Mouse (Mus musculus): ENCODE results near the gene Atp2b2. TPM values are rescaled to one million over a fixed set of nuclear protein-coding genes. Genes with fewer than 3 reads are reported as not detected.

The Atp2b2 gene
- polyA plus RNA-seq, 1 experiment from 2014 or later: 37.9 TPM

DNA sequence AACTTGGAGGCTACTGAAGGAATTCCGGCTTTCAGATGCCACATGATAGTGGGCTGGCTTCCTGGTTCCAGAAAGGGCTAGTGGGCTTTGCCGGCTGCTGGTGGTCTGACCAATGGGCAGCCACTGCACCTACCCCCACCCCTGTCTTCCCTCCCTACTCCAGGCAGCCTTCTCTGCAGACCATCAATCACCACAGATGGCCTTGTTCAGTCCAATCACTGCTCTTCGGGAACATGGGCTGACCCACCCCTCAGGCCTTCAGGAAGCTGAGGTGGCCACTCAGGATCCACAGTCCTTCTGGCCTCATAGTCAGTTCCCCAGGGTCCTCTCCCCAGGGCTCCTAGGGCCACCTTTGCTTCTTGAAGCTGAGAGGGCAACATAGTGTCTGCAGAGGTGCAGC, 153.2 kb downstream of the Atp2b2 start:
- peak overlapping the region; percentile 56 for H3K4me3 ChIP-seq (replicated peaks)
- H3K36me3 ChIP-seq: no peaks in the 10 kb centered on the region
- 42% methylated on average over 3 of the region's 3 CpGs for WGBS

DNA sequence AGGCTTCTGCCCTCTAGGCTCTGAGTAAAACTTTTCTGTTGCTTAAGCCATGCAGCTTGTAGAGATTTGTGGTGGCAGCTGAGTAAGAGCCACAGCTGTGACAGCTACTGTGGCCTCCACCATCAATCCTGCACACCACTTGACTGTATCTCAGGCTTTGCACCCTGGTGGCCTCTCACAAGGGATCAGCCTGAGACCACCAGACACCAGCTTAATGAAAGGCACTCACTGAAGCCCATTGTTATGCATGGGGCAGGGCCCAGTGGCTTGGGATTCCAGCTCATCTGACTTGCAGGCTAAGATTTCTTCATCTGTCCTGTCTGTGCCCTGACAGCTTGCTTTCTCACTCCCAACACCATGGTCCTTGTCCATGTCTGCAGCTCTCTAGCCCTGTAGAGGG, 155.5 kb downstream of the Atp2b2 start:
- no peak overlapping the region for H3K4me3 ChIP-seq (replicated peaks)
- H3K27ac ChIP-seq (replicated peaks): no peak overlapping the region
- H3K4me2 ChIP-seq: no peak overlapping the region
- ATAC-seq (ENCODE audit: low FRiP score): no peak
- no peak overlapping the region for H3K9ac ChIP-seq (replicated peaks)
- H3K27me3 ChIP-seq (replicated peaks): no peaks in the 10 kb centered on the region
- H3K36me3 ChIP-seq: no peaks in the 10 kb centered on the region
- H3K9me3 ChIP-seq (replicated peaks): no peaks in the 10 kb centered on the region
- H3K4me1 ChIP-seq: peaks cover 45% of the 10 kb centered on the region

More for the DNA sequence above, 153.2 kb downstream of the Atp2b2 start:
- Histone ChIP-seq H3K4me1 (peaks cover 43% of the 10 kb centered on the region), H3K27ac (replicated peaks) (peak overlapping the region; percentile 82; the same call in 1 of the 2 replicates), H3K9me3 (replicated peaks) (no peaks in the 10 kb centered on the region), H3K4me2 (peak overlapping the region; percentile 85), H3K27me3 (replicated peaks) (peaks cover 7% of the 10 kb centered on the region; the same call in 1 of the 2 replicates), H3K9ac (replicated peaks) (0 out of 2 replicates have a peak overlapping the region, but pooled peaks have one; percentile 14)
- no peak for ATAC-seq (ENCODE audit: low FRiP score)

DNA sequence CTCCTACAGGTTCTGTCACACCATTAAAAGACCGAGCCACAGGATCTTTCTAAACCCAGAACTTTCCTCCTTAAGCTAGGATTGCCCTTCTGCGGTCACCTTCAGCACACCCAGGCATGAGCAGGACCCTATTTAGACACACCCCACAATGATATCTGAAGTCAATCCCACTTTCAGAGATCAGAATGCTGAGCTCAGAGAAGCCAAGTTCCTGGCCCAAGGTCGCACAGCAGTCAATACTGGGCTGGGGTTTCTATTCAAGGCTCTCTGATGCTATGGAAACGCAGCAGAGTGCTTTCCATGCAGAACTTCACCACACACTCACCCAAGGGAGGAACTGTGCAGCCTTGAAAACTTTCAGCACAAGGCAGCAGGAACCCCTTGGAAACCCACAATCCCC, 157.6 kb downstream of the Atp2b2 start:
- H3K27me3 ChIP-seq (replicated peaks): no peaks in the 10 kb centered on the region

DNA sequence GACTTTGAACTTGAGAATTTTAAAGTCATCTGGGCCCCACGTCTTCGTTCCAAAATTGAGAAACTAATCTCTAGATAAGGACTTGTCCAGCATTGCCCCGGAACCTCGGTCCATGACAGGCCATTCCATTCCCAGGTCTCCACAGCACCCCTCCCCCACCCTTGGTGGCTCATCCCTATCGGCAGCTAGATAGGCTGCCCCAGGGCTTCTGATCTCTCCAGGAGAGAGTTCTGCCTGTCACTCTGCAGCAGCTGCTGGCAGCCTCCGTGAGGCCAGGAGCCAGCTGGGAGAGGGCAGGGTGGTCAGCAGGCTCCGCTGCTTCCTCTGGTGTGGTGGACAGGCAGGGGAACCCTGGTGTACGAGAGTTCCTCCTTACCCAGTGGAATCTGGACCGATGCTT, 159.2 kb downstream of the Atp2b2 start:
- Histone ChIP-seq H3K9ac (replicated peaks) (no peak overlapping the region), H3K4me1 (peaks cover 17% of the 10 kb centered on the region), H3K36me3 (no peaks in the 10 kb centered on the region), H3K27ac (replicated peaks) (no peak overlapping the region), H3K9me3 (replicated peaks) (no peaks in the 10 kb centered on the region), H3K4me3 (replicated peaks) (no peak overlapping the region), H3K4me2 (no peak overlapping the region), H3K27me3 (replicated peaks) (no peaks in the 10 kb centered on the region)
- 51% methylated on average over 9 of the region's 9 CpGs for WGBS
- ATAC-seq (ENCODE audit: low FRiP score): peak; percentile 26; the same call in 1 of the 2 replicates

More for the DNA sequence above, 157.6 kb downstream of the Atp2b2 start:
- no peak for ATAC-seq (ENCODE audit: low FRiP score)
- Histone ChIP-seq H3K9me3 (replicated peaks) (no peaks in the 10 kb centered on the region), H3K4me3 (replicated peaks) (no peak overlapping the region), H3K27ac (replicated peaks) (no peak overlapping the region), H3K9ac (replicated peaks) (no peak overlapping the region), H3K4me1 (peaks cover 33% of the 10 kb centered on the region), H3K36me3 (no peaks in the 10 kb centered on the region), H3K4me2 (no peak overlapping the region)
- WGBS: 78% methylated on average over 4 of the region's 4 CpGs

DNA sequence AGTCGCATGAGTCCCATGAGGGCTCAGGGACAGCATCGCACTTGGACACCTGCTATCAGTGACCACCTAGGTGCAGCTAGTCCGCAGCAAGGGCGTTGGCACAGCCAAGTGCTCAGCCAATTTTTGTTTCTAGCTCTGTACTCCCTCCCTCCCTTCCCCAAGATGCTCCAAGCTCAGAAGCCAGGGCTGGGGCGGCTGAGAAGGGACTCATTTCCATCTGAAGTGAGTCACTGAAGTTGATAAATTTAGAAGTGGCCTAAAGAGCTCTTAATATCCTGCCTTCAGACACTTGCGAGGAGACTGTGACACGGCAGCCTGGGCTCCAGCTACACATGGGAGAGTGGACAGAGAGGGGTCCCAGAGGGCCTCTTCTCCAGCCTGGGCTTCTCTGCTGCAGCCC, 160.0 kb downstream of the Atp2b2 start:
- H3K4me3 ChIP-seq (replicated peaks): no peak overlapping the region
- H3K27me3 ChIP-seq (replicated peaks): no peaks in the 10 kb centered on the region
- no peak overlapping the region for H3K4me2 ChIP-seq
- WGBS: 72% methylated on average over 7 of the region's 7 CpGs
- ATAC-seq (ENCODE audit: low FRiP score): no peak
- no peak overlapping the region for H3K9ac ChIP-seq (replicated peaks)
- H3K36me3 ChIP-seq: no peaks in the 10 kb centered on the region
- H3K4me1 ChIP-seq: peaks cover 16% of the 10 kb centered on the region
- no peaks in the 10 kb centered on the region for H3K9me3 ChIP-seq (replicated peaks)
- H3K27ac ChIP-seq (replicated peaks): no peak overlapping the region

DNA sequence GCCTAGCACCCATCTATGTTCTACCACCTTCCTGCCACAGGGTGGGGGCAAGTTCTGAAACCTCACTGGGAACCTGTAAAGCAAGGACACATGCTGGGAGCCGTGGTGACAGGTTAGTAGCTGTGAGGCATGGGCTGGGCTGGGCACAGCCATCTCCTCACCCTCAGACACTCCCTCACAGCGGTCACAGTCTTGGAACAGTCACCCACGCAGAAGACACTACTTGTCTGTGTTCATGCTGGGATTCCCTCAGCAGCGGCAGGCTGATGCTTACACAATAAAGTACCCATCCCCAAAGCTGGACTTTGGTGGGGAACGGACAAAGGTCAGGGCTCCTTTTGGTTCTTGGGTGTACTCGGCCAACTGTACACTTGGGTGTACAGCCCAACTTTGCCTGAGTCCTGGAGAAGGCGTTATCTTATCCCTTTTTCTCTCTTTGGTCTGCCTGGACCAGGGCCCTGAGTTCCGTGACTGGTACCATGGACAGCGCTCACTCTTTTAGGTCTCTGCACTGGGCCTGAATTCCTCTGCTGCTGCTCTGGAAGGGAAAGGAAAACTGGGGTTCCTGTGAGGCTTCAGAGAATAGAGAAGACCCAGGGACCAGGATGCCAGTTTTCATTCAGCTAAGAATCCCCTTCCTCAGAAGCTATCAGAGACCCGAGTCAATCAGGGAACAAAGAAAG, 160.7 kb downstream of the Atp2b2 start:
- Histone ChIP-seq H3K27me3 (replicated peaks) (no peaks in the 10 kb centered on the region), H3K4me3 (replicated peaks) (no peak overlapping the region), H3K27ac (replicated peaks) (no peak overlapping the region), H3K36me3 (no peaks in the 10 kb centered on the region), H3K9ac (replicated peaks) (no peak overlapping the region), H3K4me1 (peaks cover 10% of the 10 kb centered on the region; the same call in 1 of the 2 replicates), H3K4me2 (no peak overlapping the region), H3K9me3 (replicated peaks) (no peaks in the 10 kb centered on the region)
- ATAC-seq (ENCODE audit: low FRiP score): no peak
- 57% methylated on average over 10 of the region's 10 CpGs for WGBS

DNA sequence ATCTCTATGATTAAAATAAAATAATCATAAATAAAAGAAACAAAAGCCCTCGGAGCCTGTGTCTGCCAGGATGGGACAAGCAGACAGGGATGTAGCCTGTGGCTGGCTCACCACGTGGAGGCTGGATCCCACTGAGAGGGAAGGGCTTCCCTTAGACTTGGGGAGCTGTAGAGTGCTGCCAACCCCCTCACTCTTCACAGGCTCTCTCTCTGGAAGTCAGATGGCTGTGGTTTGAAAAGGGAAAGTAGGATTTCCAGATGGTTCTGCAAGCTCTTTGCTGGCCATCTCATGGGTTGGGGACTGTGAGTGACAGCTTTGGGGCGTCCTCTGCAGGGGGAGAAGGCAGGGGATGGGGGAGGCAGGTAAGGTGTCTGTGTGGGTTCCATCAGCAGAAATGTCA, 163.0 kb downstream of the Atp2b2 start:
- no peak overlapping the region for H3K4me3 ChIP-seq (replicated peaks)
- H3K4me1 ChIP-seq: peaks cover 6% of the 10 kb centered on the region; the same call in 1 of the 2 replicates
- H3K27ac ChIP-seq (replicated peaks): no peak overlapping the region
- H3K36me3 ChIP-seq: no peaks in the 10 kb centered on the region
- no peak overlapping the region for H3K9ac ChIP-seq (replicated peaks)
- H3K9me3 ChIP-seq (replicated peaks): no peaks in the 10 kb centered on the region
- WGBS: 61% methylated on average over 3 of the region's 3 CpGs
- no peaks in the 10 kb centered on the region for H3K27me3 ChIP-seq (replicated peaks)
- no peak for ATAC-seq (ENCODE audit: low FRiP score)
- H3K4me2 ChIP-seq: no peak overlapping the region

DNA sequence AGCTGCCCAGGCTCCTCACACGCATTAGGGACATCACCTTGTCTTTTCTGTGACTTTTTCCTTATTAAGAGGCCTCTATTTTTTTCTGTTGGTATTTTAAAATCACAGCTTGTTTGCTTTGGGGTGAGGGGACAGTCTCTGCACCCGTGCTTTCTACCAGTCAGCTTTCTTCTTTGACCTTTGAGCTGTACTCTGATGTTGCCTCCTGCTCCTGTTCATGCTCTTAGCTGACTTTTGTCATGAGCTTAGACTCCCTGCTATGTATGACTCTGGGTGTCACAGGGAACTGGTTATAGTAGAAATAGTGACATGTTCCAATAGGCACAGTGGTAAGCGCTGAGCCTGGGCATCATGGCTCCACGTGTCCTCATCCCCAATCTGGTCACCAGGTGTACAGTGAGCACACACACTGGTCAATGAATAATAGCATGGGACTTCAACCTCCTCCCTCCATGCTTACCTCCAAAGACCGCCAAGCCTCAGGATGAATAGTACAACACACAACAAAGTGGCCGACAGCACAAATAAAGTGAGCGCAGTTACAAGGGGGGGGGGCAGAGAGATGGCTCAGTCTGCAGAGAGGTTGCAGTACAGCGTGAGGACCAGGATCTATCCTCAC, 163.8 kb downstream of the Atp2b2 start:
- H3K4me1 ChIP-seq: peaks cover 6% of the 10 kb centered on the region; the same call in 1 of the 2 replicates
- H3K36me3 ChIP-seq: no peaks in the 10 kb centered on the region
- no peak overlapping the region for H3K4me2 ChIP-seq
- no peak overlapping the region for H3K4me3 ChIP-seq (replicated peaks)
- H3K27ac ChIP-seq (replicated peaks): no peak overlapping the region
- ATAC-seq (ENCODE audit: low FRiP score): no peak
- no peaks in the 10 kb centered on the region for H3K27me3 ChIP-seq (replicated peaks)
- WGBS: 89% methylated on average over 8 of the region's 8 CpGs
- no peaks in the 10 kb centered on the region for H3K9me3 ChIP-seq (replicated peaks)
- no peak overlapping the region for H3K9ac ChIP-seq (replicated peaks)

DNA sequence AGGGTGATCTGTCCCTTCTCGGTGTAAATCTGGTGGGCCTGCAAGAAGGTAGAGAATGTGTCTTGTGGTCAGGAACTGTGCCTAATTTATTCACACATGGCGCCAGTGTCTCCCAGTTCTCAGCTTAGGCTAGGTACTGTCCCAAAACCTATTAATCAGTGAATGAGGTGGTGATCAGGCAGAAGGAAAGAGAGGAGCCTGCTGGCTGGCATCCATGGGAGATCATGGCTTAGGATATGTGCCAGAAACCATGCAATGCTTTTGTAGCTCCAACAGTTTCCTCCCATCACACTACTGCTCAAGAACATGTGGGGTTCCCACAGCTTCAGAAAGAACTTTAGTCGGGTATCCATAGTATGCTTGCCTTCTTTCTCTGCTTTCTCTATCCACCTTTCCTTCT, 165.8 kb downstream of the Atp2b2 start:
- Histone ChIP-seq H3K9ac (replicated peaks) (no peak overlapping the region), H3K4me1 (no peaks in the 10 kb centered on the region), H3K27me3 (replicated peaks) (no peaks in the 10 kb centered on the region), H3K36me3 (no peaks in the 10 kb centered on the region), H3K27ac (replicated peaks) (no peak overlapping the region), H3K4me3 (replicated peaks) (no peak overlapping the region), H3K4me2 (no peak overlapping the region), H3K9me3 (replicated peaks) (no peaks in the 10 kb centered on the region)
- 85% methylated on average over 3 of the region's 3 CpGs for WGBS
- no peak for ATAC-seq (ENCODE audit: low FRiP score)

DNA sequence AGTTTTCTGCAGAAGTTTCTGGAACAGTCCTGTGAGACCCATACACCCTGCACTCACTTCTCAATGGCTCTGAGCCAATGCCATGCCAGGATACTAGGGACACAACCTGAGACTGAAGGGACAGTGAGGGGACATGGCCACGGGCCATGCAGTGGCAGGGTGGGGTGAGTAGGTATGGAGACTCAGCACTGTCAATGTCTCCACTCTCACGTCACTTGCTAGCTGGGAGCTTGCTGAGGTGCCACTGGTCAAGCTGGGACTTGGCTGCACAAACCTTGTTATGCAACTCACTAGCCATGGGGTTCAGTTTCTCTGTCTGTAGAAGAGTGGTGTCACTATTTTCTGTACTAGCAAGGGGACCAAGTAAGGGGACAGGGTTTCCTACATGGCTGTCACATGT, 167.2 kb downstream of the Atp2b2 start:
- Histone ChIP-seq H3K9ac (replicated peaks) (no peak overlapping the region), H3K4me2 (no peak overlapping the region), H3K9me3 (replicated peaks) (no peaks in the 10 kb centered on the region), H3K4me1 (no peaks in the 10 kb centered on the region), H3K27me3 (replicated peaks) (no peaks in the 10 kb centered on the region), H3K36me3 (no peaks in the 10 kb centered on the region), H3K4me3 (replicated peaks) (no peak overlapping the region), H3K27ac (replicated peaks) (no peak overlapping the region)
- ATAC-seq (ENCODE audit: low FRiP score): no peak
- WGBS: 78% methylated on average over 2 of the region's 2 CpGs

DNA sequence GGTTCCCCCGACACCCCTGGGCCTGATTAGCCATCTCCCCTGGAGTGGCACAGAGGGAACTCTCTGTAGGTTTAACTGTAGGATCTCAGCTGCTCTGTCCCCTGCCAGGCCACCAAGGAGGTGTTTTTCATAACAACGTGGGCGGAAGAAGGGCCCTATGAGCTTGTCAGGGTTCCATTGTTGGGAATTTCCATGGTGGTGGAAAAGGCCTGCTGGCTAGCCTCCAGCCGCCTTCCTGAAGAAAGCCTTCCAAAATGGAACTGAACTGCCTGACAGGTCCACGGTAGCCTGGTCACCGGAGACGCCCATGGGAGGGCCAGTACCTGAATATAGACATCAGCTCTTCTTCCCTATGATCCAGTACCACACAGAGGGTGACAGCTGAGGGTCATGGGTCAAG, 169.8 kb downstream of the Atp2b2 start:
- H3K9me3 ChIP-seq (replicated peaks): no peaks in the 10 kb centered on the region
- no peaks in the 10 kb centered on the region for H3K4me1 ChIP-seq
- no peaks in the 10 kb centered on the region for H3K36me3 ChIP-seq
- no peak for ATAC-seq (ENCODE audit: low FRiP score)
- H3K4me3 ChIP-seq (replicated peaks): no peak overlapping the region
- no peak overlapping the region for H3K27ac ChIP-seq (replicated peaks)
- 60% methylated on average over 7 of the region's 7 CpGs for WGBS
- no peak overlapping the region for H3K4me2 ChIP-seq
- no peak overlapping the region for H3K9ac ChIP-seq (replicated peaks)
- no peaks in the 10 kb centered on the region for H3K27me3 ChIP-seq (replicated peaks)

DNA sequence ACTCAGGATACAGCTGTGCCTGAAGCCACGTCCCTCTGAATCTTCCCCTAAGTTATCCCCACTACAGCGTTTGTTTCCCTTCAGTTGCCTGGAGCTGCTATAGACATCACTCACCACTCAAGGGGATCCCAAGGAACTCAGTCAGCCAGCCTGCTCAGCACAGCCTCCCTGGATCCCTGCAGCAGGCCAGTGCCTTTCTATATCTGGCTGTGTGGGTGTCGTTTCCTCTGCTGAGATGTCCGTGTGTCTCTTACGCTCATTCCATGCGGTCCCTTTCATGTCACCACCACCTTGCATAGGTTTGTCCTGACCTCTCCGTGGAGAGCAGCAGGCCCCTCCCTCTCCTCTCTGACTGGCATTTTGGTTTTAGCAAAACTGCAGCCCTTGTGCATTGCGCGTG, 171.6 kb downstream of the Atp2b2 start:
- Histone ChIP-seq H3K9ac (replicated peaks) (no peak overlapping the region), H3K4me2 (no peak overlapping the region), H3K36me3 (no peaks in the 10 kb centered on the region), H3K27me3 (replicated peaks) (no peaks in the 10 kb centered on the region), H3K4me1 (0 out of 2 replicates have a peak, but pooled peaks cover 4% of the 10 kb centered on the region), H3K9me3 (replicated peaks) (no peaks in the 10 kb centered on the region), H3K27ac (replicated peaks) (no peak overlapping the region), H3K4me3 (replicated peaks) (no peak overlapping the region)
- no peak for ATAC-seq (ENCODE audit: low FRiP score)
- 78% methylated on average over 9 of the region's 9 CpGs for WGBS
